Mouse (Mus musculus): Measurements from ENCODE around the gene Gtf2e1.

The Gtf2e1 gene

GRCm38 (mm10) chr16:37546312-37546711 is 6.7 kb upstream of the Gtf2e1 start:
- DNase-seq (ENCODE audit: low spot score), result no peak

GRCm38 (mm10) chr16:37540776-37541175 is 1.2 kb upstream of the Gtf2e1 start:
- DNase-seq (ENCODE audit: low spot score), result no peak

- DNase-seq (ENCODE audit: low spot score), result no peak
These were observed 364 bp downstream of the Gtf2e1 start for GRCm38 (mm10) chr16:37539240-37539610.

- no peak for DNase-seq (ENCODE audit: low spot score)
These were observed 6.1 kb downstream of the Gtf2e1 start for GRCm38 (mm10) chr16:37533369-37534068.

GRCm38 (mm10) chr16:37532046-37532445 is 7.5 kb downstream of the Gtf2e1 start:
- no peak for DNase-seq (ENCODE audit: low spot score)

GRCm38 (mm10) chr16:37530170-37530569 is 9.4 kb downstream of the Gtf2e1 start:
- DNase-seq (ENCODE audit: low spot score), result no peak

GRCm38 (mm10) chr16:37526688-37527223 is 12.8 kb downstream of the Gtf2e1 start:
- no peak for DNase-seq (ENCODE audit: low spot score)

- no peak for DNase-seq (ENCODE audit: low spot score)
These were observed 14.5 kb downstream of the Gtf2e1 start for GRCm38 (mm10) chr16:37525121-37525520.

- no peak for DNase-seq (ENCODE audit: low spot score)
These were observed 17.4 kb downstream of the Gtf2e1 start for GRCm38 (mm10) chr16:37522100-37522697.

GRCm38 (mm10) chr16:37520190-37521040 is 19.2 kb downstream of the Gtf2e1 start:
- DNase-seq (ENCODE audit: low spot score), result no peak

- no peak for DNase-seq (ENCODE audit: low spot score)
These were observed 19.9 kb downstream of the Gtf2e1 start for GRCm38 (mm10) chr16:37519721-37520120.

GRCm38 (mm10) chr16:37518662-37519061 is 20.9 kb downstream of the Gtf2e1 start:
- DNase-seq (ENCODE audit: low spot score), result no peak

GRCm38 (mm10) chr16:37517596-37518211 is 21.9 kb downstream of the Gtf2e1 start:
- no peak for DNase-seq (ENCODE audit: low spot score)

GRCm38 (mm10) chr16:37516376-37516993 is 23.1 kb downstream of the Gtf2e1 start:
- no peak for DNase-seq (ENCODE audit: low spot score)

- no peak for DNase-seq (ENCODE audit: low spot score)
These were observed 24.9 kb downstream of the Gtf2e1 start for GRCm38 (mm10) chr16:37514644-37515043.

GRCm38 (mm10) chr16:37511489-37511888 is 28.1 kb downstream of the Gtf2e1 start:
- no peak for DNase-seq (ENCODE audit: low spot score)

GRCm38 (mm10) chr16:37506751-37507150 is 32.8 kb downstream of the Gtf2e1 start:
- DNase-seq (ENCODE audit: low spot score), result no peak

- no peak for DNase-seq (ENCODE audit: low spot score)
These were observed 35.1 kb downstream of the Gtf2e1 start for GRCm38 (mm10) chr16:37504517-37504916.

GRCm38 (mm10) chr16:37498581-37498980 is 41.0 kb downstream of the Gtf2e1 start:
- DNase-seq (ENCODE audit: low spot score), result no peak

GRCm38 (mm10) chr16:37495017-37495416 is 44.6 kb downstream of the Gtf2e1 start:
- DNase-seq (ENCODE audit: low spot score), result no peak

- DNase-seq (ENCODE audit: low spot score), result no peak
These were observed 52.6 kb downstream of the Gtf2e1 start for GRCm38 (mm10) chr16:37486826-37487612.

All from urinary bladder, postnatal 10 days (tissue).